Mouse (Mus musculus) cerebellum, adult (tissue): ENCODE measurements at regions not wholly inside any gene's neighbourhood (a gene's known extent, or its start where the extent isn't known, plus 50 kb on each side); places are given as distances from the start of the nearest gene placed in this dataset.

Source experiments
- ATAC-seq: cut with Nextera tagmentation; 2 replicates; pipeline ENCODE4 v1.9.2; 2017; ENCODE audit warnings: mild to moderate bottlenecking, moderate library complexity, mixed read lengths; ENCODE audit not compliant: insufficient number of reproducible peaks, low FRiP score, low TSS enrichment

GRCm38 (mm10) chr13:78717686-78718431 lies 518.3 kb upstream of the Nr2f1 start:
- ATAC-seq, result no peak

GRCm38 (mm10) chr13:78717159-78717558 lies 517.6 kb upstream of the Nr2f1 start:
- ATAC-seq, result no peak

- no peak for ATAC-seq
These were observed 505.1 kb upstream of the Nr2f1 start for GRCm38 (mm10) chr13:78704693-78705092.

GRCm38 (mm10) chr13:78697814-78698519 lies 498.4 kb upstream of the Nr2f1 start:
- no peak for ATAC-seq

GRCm38 (mm10) chr13:78679255-78679895 lies 479.8 kb upstream of the Nr2f1 start:
- ATAC-seq, result no peak

GRCm38 (mm10) chr13:78678241-78678640 lies 478.7 kb upstream of the Nr2f1 start:
- ATAC-seq, result no peak

- no peak for ATAC-seq
These were observed 458.7 kb upstream of the Nr2f1 start for GRCm38 (mm10) chr13:78658285-78658684.

- ATAC-seq, result no peak
These were observed 457.2 kb upstream of the Nr2f1 start for GRCm38 (mm10) chr13:78656766-78657165.

- no peak for ATAC-seq
These were observed 456.6 kb upstream of the Nr2f1 start for GRCm38 (mm10) chr13:78656196-78656595.

- no peak for ATAC-seq
These were observed 451.3 kb upstream of the Nr2f1 start for GRCm38 (mm10) chr13:78650824-78651223.

GRCm38 (mm10) chr13:78644556-78644955 lies 445.0 kb upstream of the Nr2f1 start:
- no peak for ATAC-seq

GRCm38 (mm10) chr13:78643023-78643422 lies 443.5 kb upstream of the Nr2f1 start:
- no peak for ATAC-seq

- no peak for ATAC-seq
These were observed 442.8 kb upstream of the Nr2f1 start for GRCm38 (mm10) chr13:78642443-78642729.

- no peak for ATAC-seq
These were observed 442.3 kb upstream of the Nr2f1 start for GRCm38 (mm10) chr13:78641687-78642442.

- no peak for ATAC-seq
These were observed 440.8 kb upstream of the Nr2f1 start for GRCm38 (mm10) chr13:78640340-78640739.

GRCm38 (mm10) chr13:78638462-78638861 lies 438.9 kb upstream of the Nr2f1 start:
- ATAC-seq, result no peak

- ATAC-seq, result no peak
These were observed 432.1 kb upstream of the Nr2f1 start for GRCm38 (mm10) chr13:78631609-78632008.

GRCm38 (mm10) chr13:78629041-78629727 lies 429.6 kb upstream of the Nr2f1 start:
- no peak for ATAC-seq

GRCm38 (mm10) chr13:78623652-78624051 lies 424.1 kb upstream of the Nr2f1 start:
- ATAC-seq, result no peak

GRCm38 (mm10) chr13:78602861-78603211 lies 403.3 kb upstream of the Nr2f1 start:
- ATAC-seq, result no peak
